Mouse (Mus musculus): ENCODE data around the gene Lnpk. TPM values are rescaled to one million over a fixed set of nuclear protein-coding genes. Genes with fewer than 3 reads are reported as not detected.

Lnpk gene
- 38.1 and 40.1 TPM in 2 replicates for polyA plus RNA-seq (2016; fragmentation: Nextera tagmentation; extraction: Ambion mirVana)

DNA sequence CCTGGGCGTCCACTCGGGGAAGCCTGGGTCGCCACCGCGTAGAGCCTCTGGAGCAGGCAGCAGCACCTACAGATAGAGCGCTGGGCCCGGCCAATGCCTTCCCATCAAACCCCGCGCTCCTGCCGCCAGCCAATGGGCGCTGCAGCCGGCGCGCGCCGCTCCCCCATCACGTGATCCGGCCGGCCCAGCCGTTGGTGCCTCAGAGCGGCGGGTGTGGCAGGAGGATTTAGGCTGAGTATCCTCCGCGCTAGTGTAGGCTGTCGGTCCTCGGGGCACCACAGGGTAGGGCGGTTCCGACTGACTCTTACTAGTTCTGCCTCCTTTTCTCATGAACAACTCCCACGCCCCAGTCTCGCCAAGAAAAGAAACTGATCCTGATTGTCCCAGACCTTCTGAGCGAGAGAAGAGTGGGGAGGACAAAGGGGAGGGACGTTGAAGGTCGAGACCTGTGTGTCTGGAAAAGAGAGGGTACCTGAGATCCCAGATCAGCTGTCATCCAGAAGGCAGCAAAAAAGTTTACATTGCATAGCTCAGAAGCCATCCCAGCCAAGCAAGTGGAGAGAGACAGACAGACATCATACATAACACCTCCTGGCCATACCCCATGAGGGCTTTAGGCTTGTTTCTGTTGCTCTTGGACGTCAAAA lies at the start of gene Lnpk:
TSS of gene Lnpk (minus strand) at position 593 of the 647 bp plus-strand sequence.
- peak; percentile 91 for DNase-seq (ENCODE audit: extremely low spot score, low spot score)
- under 1% methylated on average over 34 of the region's 34 CpGs for WGBS
- Histone ChIP-seq H3K36me3 (replicated peaks) (no peaks in the 10 kb centered on the region), H3K27ac (peak within 1 kb of the TSS; percentile 94), H3K27me3 (ENCODE audit: poor library complexity, severe bottlenecking) (no peaks in the 10 kb centered on the region), H3K9me3 (no peaks in the 10 kb centered on the region), H3K4me1 (peaks cover 22% of the 10 kb centered on the region), H3K4me3 (peak within 1 kb of the TSS; percentile 94)

DNA sequence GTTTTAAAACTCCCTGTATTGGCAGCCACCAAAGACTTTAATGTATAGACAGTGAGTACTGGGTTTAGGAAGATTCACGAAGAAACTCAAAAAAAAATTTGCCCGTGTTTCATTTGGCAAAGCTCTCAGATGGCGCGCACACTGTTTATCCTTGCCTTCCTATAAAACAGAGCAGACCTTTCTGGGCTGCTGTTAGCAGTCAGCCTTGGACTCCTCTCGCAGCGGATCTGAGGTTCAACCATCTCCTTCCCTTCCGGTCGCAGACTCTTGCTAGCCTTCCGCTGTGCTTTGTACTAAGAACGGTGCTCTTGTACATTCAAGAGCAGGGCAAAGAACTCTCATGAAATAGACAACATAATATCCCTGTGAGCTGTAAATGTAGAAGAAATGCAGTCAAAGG lies 41.1 kb upstream of the Lnpk start:
- no peaks in the 10 kb centered on the region for H3K4me1 ChIP-seq

DNA sequence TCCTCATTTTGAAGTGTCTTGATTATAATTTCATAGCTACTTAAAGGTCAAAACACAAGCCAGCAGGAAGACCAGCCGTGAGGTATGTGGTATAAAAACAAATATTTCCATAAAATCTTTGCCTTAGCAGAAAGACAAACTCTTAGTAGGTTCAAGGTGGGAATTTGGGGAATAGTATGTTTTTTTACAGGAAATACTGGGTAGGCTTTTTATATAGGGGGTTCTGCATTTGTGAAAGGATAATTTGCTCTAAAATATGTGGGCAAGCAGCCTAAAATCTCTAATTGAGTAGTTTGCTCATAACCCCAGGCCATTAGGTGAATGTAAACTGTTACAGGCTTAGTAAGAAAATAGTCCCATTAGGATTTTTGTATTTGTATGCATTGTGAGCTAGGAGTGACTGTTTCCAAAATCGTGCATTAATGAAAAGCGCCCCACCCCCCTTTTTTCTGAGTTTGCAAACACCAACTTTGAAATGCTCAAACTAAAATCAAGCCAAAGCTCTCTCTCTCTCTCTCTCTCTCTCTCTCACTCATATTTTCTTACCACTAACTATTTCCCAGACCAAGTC lies 40.5 kb upstream of the Lnpk start:
- Histone ChIP-seq H3K27ac (no peak overlapping the region), H3K27me3 (ENCODE audit: poor library complexity, severe bottlenecking) (no peaks in the 10 kb centered on the region), H3K4me3 (no peak overlapping the region), H3K36me3 (replicated peaks) (no peaks in the 10 kb centered on the region), H3K4me1 (no peaks in the 10 kb centered on the region), H3K9me3 (no peaks in the 10 kb centered on the region)
- DNase-seq (ENCODE audit: extremely low spot score, low spot score): no peak
- WGBS: 91% methylated on average over 3 of the region's 3 CpGs

More for the DNA sequence above, 41.1 kb upstream of the Lnpk start:
- no peak overlapping the region for H3K27ac ChIP-seq
- no peaks in the 10 kb centered on the region for H3K36me3 ChIP-seq (replicated peaks)
- no peak overlapping the region for H3K4me3 ChIP-seq
- no peaks in the 10 kb centered on the region for H3K27me3 ChIP-seq (ENCODE audit: poor library complexity, severe bottlenecking)
- no peak for DNase-seq (ENCODE audit: extremely low spot score, low spot score)
- H3K9me3 ChIP-seq: no peaks in the 10 kb centered on the region
- WGBS: 94% methylated on average over 10 of the region's 10 CpGs

DNA sequence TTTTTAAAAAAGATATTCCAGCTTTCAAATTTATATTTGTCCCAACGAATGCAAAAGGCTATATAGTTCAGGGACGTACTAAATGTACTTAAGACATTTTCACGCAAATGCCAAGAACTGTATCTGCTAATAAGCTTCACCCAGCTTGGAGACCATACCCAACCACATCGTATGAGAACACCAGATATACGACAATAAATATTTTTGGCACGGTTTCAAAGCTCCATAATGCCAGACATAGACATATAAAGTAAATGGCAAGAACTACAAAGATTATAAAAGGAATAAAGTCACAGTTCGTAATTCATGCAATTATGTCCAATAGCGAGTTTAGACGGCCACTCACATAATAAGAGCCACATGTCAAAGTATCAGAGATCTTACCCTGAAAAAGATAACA lies 38.5 kb upstream of the Lnpk start:
- no peak overlapping the region for H3K4me3 ChIP-seq
- WGBS: 87% methylated on average over 9 of the region's 9 CpGs
- no peak for DNase-seq (ENCODE audit: extremely low spot score, low spot score)
- H3K9me3 ChIP-seq: no peaks in the 10 kb centered on the region
- no peak overlapping the region for H3K27ac ChIP-seq
- H3K4me1 ChIP-seq: no peaks in the 10 kb centered on the region
- H3K36me3 ChIP-seq (replicated peaks): no peaks in the 10 kb centered on the region
- H3K27me3 ChIP-seq (ENCODE audit: poor library complexity, severe bottlenecking): no peaks in the 10 kb centered on the region

DNA sequence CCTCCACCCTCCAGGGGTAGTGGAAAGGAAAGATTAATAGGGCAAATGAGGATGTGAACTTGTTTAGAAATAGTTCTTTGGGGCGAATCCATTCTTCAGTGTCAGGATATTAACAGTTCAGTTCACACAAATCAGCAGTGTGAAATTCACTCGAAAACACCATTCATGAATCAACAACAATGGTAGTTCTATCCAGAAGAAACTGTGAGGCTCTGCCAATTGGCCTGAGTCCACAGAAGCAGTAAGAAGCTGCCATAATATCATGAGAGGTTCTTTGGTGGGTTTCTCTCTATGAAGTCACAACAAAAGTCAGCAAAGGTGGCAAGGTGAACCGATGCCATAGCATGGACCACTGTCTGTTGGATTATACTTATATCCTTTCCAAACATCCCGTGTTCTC lies 32.2 kb upstream of the Lnpk start:
- Histone ChIP-seq H3K27me3 (ENCODE audit: poor library complexity, severe bottlenecking) (no peaks in the 10 kb centered on the region), H3K27ac (no peak overlapping the region), H3K4me1 (no peaks in the 10 kb centered on the region), H3K36me3 (replicated peaks) (no peaks in the 10 kb centered on the region), H3K4me3 (no peak overlapping the region), H3K9me3 (no peaks in the 10 kb centered on the region)
- no peak for DNase-seq (ENCODE audit: extremely low spot score, low spot score)
- WGBS: 93% methylated on average over 4 of the region's 4 CpGs

DNA sequence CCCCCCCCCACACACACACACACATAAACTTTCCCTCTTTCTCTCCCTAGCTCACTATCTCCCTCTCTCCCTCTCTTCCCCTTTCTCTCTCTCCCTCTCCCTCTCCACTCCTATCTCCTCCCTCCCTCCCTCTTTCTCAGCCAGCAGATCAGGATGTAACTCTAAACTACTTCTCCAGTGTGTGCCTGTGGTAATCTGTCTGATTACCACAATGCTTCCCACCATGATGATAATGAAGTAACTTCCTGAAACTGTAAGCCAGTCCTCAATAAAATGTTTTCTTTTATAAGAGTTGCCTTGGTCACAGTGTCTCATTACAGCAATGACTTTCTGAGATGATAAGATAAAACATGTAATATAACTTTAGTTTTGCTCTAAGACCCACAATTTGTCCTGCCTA lies 30.1 kb upstream of the Lnpk start:
- no peak overlapping the region for H3K27ac ChIP-seq
- no peak for DNase-seq (ENCODE audit: extremely low spot score, low spot score)

DNA sequence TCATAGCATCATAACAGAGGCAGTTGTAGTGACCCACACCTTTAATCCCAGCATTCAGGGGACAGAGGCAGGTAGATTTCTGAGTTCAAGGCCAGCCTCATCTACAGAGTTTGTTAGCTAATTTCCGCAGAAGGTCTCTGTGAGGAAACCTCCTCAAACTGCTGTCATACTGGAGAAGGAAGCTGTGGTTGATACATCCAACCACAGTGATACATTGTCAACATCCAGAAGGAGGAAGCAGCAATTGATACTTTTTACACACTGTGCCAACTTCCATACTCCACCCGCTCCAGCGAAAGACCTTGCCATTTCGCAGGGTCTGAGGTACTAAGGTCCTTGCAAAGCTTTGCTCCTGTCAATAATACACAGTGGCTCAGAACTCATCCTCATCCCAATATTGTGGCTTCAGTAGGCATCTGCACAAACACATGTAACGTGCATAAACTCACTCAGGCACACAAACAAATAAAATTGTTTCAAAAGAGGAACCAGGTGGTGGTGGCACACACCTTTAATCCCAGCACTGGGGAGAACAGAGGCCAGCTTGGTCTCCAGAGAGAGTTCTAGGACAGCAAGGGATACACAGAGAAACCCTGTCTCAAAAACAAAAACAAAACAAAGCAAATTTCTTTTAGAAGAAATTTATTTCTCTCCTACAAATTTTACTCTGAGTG lies 27.0 kb upstream of the Lnpk start:
- no peak for DNase-seq (ENCODE audit: extremely low spot score, low spot score)
- Histone ChIP-seq H3K27ac (no peak overlapping the region), H3K9me3 (no peaks in the 10 kb centered on the region), H3K4me1 (no peaks in the 10 kb centered on the region), H3K27me3 (ENCODE audit: poor library complexity, severe bottlenecking) (no peaks in the 10 kb centered on the region), H3K4me3 (no peak overlapping the region), H3K36me3 (replicated peaks) (no peaks in the 10 kb centered on the region)
- 86% methylated on average over 5 of the region's 5 CpGs for WGBS

More for the DNA sequence above, 30.1 kb upstream of the Lnpk start:
- Histone ChIP-seq H3K4me1 (no peaks in the 10 kb centered on the region), H3K27me3 (ENCODE audit: poor library complexity, severe bottlenecking) (no peaks in the 10 kb centered on the region), H3K36me3 (replicated peaks) (no peaks in the 10 kb centered on the region), H3K4me3 (no peak overlapping the region), H3K9me3 (no peaks in the 10 kb centered on the region)

DNA sequence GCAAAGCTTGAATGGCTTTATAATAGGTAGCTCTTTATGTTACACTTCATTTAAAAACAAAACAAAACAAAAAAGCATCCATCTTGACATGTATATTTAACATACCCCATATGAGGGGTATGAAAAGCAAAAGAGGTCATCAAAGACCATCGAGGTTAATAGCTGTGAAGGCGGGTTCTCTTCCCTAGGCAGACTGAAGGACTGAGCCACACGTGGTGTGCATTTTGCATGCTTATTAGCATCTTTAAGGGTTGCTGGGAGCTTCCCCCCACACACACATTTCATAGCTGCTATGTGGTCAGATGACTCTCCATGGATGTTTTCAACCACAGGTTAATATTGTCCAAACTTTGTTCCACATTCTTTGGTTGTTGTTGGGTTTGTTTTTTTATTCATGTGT lies 24.8 kb upstream of the Lnpk start:
- H3K27me3 ChIP-seq (ENCODE audit: poor library complexity, severe bottlenecking): no peaks in the 10 kb centered on the region
- DNase-seq (ENCODE audit: extremely low spot score, low spot score): no peak
- H3K4me1 ChIP-seq: no peaks in the 10 kb centered on the region
- 46% methylated on average over 3 of the region's 3 CpGs for WGBS
- H3K9me3 ChIP-seq: no peaks in the 10 kb centered on the region
- no peaks in the 10 kb centered on the region for H3K36me3 ChIP-seq (replicated peaks)
- H3K27ac ChIP-seq: no peak overlapping the region
- no peak overlapping the region for H3K4me3 ChIP-seq

DNA sequence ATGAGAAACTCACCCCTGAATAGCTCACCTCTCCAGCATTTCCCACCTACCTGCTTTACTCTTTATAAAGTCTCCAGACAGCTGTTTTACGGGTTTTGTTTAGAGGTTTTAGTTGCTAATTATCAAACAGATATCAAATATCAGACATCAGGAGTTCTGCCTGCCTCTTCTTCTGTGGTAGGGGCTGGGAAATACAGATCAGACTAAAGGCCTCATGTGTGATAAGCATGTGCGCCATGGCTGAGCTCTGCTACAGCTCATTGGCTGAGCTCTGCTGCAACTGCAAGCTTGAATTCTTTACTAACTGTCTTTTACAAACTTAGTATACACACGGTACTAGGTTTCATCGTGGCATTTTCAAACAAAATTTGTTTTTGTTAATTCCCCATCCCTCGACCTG lies 23.2 kb upstream of the Lnpk start:
- H3K4me3 ChIP-seq: no peak overlapping the region
- no peaks in the 10 kb centered on the region for H3K27me3 ChIP-seq (ENCODE audit: poor library complexity, severe bottlenecking)
- no peak for DNase-seq (ENCODE audit: extremely low spot score, low spot score)
- WGBS: 77% methylated on average over 5 of the region's 5 CpGs
- no peaks in the 10 kb centered on the region for H3K9me3 ChIP-seq
- no peaks in the 10 kb centered on the region for H3K36me3 ChIP-seq (replicated peaks)
- no peaks in the 10 kb centered on the region for H3K4me1 ChIP-seq
- no peak overlapping the region for H3K27ac ChIP-seq

DNA sequence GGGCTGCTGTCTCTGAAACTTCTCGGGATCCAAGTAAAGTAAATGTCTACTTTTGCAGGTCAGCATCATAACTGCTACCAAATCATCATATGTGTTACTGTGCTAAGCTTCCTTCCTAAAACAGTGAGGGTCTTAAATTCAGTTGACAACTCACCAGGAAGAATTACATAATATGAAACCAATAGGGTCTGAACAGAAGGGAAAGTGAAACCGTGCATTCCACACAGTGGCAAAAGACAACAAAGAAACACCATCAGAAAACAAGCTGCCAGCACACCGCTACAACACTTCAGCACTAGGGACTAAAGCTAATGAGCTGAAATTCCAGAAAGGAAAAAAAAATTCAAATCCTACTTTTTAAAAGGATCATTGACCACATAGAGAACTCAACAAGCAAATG lies 17.9 kb upstream of the Lnpk start:
- WGBS: 84% methylated on average over 3 of the region's 3 CpGs
- H3K9me3 ChIP-seq: no peaks in the 10 kb centered on the region
- no peaks in the 10 kb centered on the region for H3K36me3 ChIP-seq (replicated peaks)
- H3K4me3 ChIP-seq: no peak overlapping the region
- no peaks in the 10 kb centered on the region for H3K4me1 ChIP-seq
- no peak overlapping the region for H3K27ac ChIP-seq
- H3K27me3 ChIP-seq (ENCODE audit: poor library complexity, severe bottlenecking): no peaks in the 10 kb centered on the region
- no peak for DNase-seq (ENCODE audit: extremely low spot score, low spot score)

DNA sequence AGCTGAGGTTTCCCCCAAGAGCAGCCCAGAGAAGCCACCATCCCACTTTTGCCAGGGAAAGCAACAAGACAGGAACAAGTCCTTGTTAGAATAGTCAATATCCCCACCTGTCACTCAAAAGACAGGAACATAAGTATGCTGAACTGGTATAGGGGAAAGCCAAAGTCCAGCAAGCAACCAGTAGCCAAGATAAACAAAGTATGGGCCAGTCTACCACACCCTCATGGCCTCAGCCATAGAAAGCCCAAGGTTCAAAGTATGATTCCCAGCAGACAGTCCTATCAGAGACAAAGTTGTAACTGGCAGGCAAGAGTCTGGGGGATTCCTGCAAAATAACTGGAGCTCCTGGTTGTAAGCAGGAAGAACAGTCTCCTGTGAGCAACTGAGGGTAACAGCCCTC lies 16.9 kb upstream of the Lnpk start:
- no peak for DNase-seq (ENCODE audit: extremely low spot score, low spot score)
- no peaks in the 10 kb centered on the region for H3K9me3 ChIP-seq

DNA sequence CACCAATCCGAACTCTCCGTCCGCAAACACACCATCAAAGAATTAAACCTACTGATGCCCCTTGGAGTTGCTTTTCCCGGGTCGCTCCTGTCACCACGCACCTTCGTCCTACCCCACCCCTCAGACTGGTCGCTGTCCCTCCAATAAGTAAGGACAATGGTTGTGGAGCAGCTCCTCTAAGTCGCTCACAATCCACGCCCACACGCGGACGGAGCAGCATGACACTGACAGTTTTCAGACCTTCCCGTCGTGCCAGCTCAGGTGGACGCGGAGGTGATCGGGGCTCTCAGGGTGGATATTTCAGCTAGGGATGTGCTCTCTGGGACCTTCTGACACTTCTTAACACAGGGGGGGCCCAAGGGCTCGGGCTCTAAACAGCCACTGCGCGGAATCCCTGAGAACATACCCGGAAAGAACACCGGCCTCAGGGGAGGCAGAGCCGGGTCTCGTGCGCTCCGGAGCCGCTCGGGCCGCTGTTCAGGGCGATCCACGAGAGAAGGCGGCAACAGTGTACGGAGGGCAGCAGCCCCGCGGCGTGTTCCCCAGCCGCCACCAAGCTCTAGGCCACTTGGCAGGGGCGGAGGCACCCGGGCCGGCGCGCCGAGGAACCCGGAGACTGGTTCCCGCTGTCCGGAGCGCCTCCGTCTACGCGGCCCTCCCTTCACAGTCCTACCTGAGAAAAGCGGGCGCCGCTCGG lies 941 bp downstream of the Lnpk start:
- H3K9me3 ChIP-seq: no peaks in the 10 kb centered on the region
- peak; percentile 22 for DNase-seq (ENCODE audit: extremely low spot score, low spot score)
- under 1% methylated on average over 55 of the region's 55 CpGs for WGBS
- H3K36me3 ChIP-seq (replicated peaks): no peaks in the 10 kb centered on the region
- peak overlapping the region; percentile 94 for H3K27ac ChIP-seq
- peaks cover 22% of the 10 kb centered on the region for H3K4me1 ChIP-seq
- H3K4me3 ChIP-seq: peak overlapping the region; percentile 94
- H3K27me3 ChIP-seq (ENCODE audit: poor library complexity, severe bottlenecking): no peaks in the 10 kb centered on the region

More for the DNA sequence above, 16.9 kb upstream of the Lnpk start:
- no peaks in the 10 kb centered on the region for H3K27me3 ChIP-seq (ENCODE audit: poor library complexity, severe bottlenecking)
- no peaks in the 10 kb centered on the region for H3K36me3 ChIP-seq (replicated peaks)
- H3K27ac ChIP-seq: no peak overlapping the region
- no peaks in the 10 kb centered on the region for H3K4me1 ChIP-seq
- no peak overlapping the region for H3K4me3 ChIP-seq

DNA sequence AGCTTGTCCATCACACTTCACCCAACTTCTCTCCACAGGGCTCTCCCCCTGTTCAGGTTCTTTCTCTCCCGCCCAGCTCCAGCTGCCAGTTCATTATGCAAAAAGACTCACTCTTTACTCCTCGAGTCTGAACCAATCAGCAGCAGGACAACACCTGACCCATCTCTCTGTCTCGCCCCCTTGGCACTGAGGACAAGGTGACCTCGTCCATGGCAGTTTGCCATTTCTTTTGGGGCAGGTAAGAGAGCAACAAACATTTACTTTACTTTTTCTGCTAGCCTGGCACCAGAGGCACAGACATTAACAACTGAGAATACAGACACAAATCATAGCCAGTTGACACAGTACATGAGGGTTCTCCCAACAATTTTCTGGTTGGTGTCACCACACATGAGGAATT lies 8.8 kb downstream of the Lnpk start:
- no peaks in the 10 kb centered on the region for H3K9me3 ChIP-seq
- peaks cover 31% of the 10 kb centered on the region; the same call in 1 of the 2 replicates for H3K36me3 ChIP-seq (replicated peaks)
- H3K4me3 ChIP-seq: no peak overlapping the region
- no peak for DNase-seq (ENCODE audit: extremely low spot score, low spot score)
- H3K27me3 ChIP-seq (ENCODE audit: poor library complexity, severe bottlenecking): no peaks in the 10 kb centered on the region
- H3K27ac ChIP-seq: no peak overlapping the region
- H3K4me1 ChIP-seq: no peaks in the 10 kb centered on the region
- 67% methylated on average over 4 of the region's 4 CpGs for WGBS

Measured in forebrain, embryonic 10.5 days (tissue).